Mouse (Mus musculus): ENCODE results near the gene Afg1l. TPM values are rescaled to one million over a fixed set of nuclear protein-coding genes. Genes with fewer than 3 reads are reported as not detected.

Gene Afg1l
- 1.5 and 1.7 TPM in 2 replicates for polyA plus RNA-seq (2012; rRNA removed)

GRCm38 (mm10) chr10:42478341-42478720, at the start of gene Afg1l:
Gene Afg1l, minus strand, starts transcription at chr10:42478565.
- Histone ChIP-seq H3K36me3 (ENCODE audit: control insufficient read depth, insufficient read depth, low read length) (no peaks in the 10 kb centered on the region), H3K4me3 (ENCODE audit: control insufficient read depth, low read depth, low read length) (peak within 1 kb of the TSS; percentile 87), H3K27ac (ENCODE audit: control insufficient read depth, insufficient read depth, low read depth, low read length) (peak within 1 kb of the TSS; percentile 89), H3K27me3 (ENCODE audit: control insufficient read depth, insufficient read depth, low read length) (no peaks in the 10 kb centered on the region), H3K4me1 (ENCODE audit: control insufficient read depth, insufficient read depth, low read length) (peaks cover 12% of the 10 kb centered on the region)
- TF ChIP-seq CTCF (IDR thresholded peaks at IDR 0.05; ENCODE audit: control insufficient read depth, insufficient read depth, insufficient replicate concordance, low read depth, low read length) (no peak), POLR2A (IDR thresholded peaks at IDR 0.05; ENCODE audit: control insufficient read depth, low read depth, low read length) (peak; percentile 67)

- Histone ChIP-seq H3K4me3 (ENCODE audit: control insufficient read depth, low read depth, low read length) (no peak overlapping the region), H3K36me3 (ENCODE audit: control insufficient read depth, insufficient read depth, low read length) (no peaks in the 10 kb centered on the region; the same call in 1 of the 2 replicates)
- TF ChIP-seq CTCF (IDR thresholded peaks at IDR 0.05; ENCODE audit: control insufficient read depth, insufficient read depth, insufficient replicate concordance, low read depth, low read length) (no peak), POLR2A (IDR thresholded peaks at IDR 0.05; ENCODE audit: control insufficient read depth, low read depth, low read length) (no peak)
Measured at GRCm38 (mm10) chr10:42525682-42526081, 47.3 kb upstream of the Afg1l start.

GRCm38 (mm10) chr10:42523556-42524162, 45.3 kb upstream of the Afg1l start:
- TF ChIP-seq CTCF (IDR thresholded peaks at IDR 0.05; ENCODE audit: control insufficient read depth, insufficient read depth, insufficient replicate concordance, low read depth, low read length), result no peak
- no peak for TF ChIP-seq POLR2A (IDR thresholded peaks at IDR 0.05; ENCODE audit: control insufficient read depth, low read depth, low read length)
- Histone ChIP-seq H3K4me3 (ENCODE audit: control insufficient read depth, low read depth, low read length) (no peak overlapping the region), H3K36me3 (ENCODE audit: control insufficient read depth, insufficient read depth, low read length) (no peaks in the 10 kb centered on the region; the same call in 1 of the 2 replicates), H3K27me3 (ENCODE audit: control insufficient read depth, insufficient read depth, low read length) (no peaks in the 10 kb centered on the region), H3K27ac (ENCODE audit: control insufficient read depth, insufficient read depth, low read depth, low read length) (no peak overlapping the region), H3K4me1 (ENCODE audit: control insufficient read depth, insufficient read depth, low read length) (no peaks in the 10 kb centered on the region)

More at GRCm38 (mm10) chr10:42525682-42526081, 47.3 kb upstream of the Afg1l start:
- Histone ChIP-seq H3K27me3 (ENCODE audit: control insufficient read depth, insufficient read depth, low read length) (no peaks in the 10 kb centered on the region), H3K27ac (ENCODE audit: control insufficient read depth, insufficient read depth, low read depth, low read length) (no peak overlapping the region), H3K4me1 (ENCODE audit: control insufficient read depth, insufficient read depth, low read length) (no peaks in the 10 kb centered on the region)

- Histone ChIP-seq H3K4me1 (ENCODE audit: control insufficient read depth, insufficient read depth, low read length) (no peaks in the 10 kb centered on the region), H3K36me3 (ENCODE audit: control insufficient read depth, insufficient read depth, low read length) (no peaks in the 10 kb centered on the region; the same call in 1 of the 2 replicates), H3K27ac (ENCODE audit: control insufficient read depth, insufficient read depth, low read depth, low read length) (no peak overlapping the region), H3K27me3 (ENCODE audit: control insufficient read depth, insufficient read depth, low read length) (no peaks in the 10 kb centered on the region), H3K4me3 (ENCODE audit: control insufficient read depth, low read depth, low read length) (no peak overlapping the region)
- TF ChIP-seq POLR2A (IDR thresholded peaks at IDR 0.05; ENCODE audit: control insufficient read depth, low read depth, low read length) (no peak), CTCF (IDR thresholded peaks at IDR 0.05; ENCODE audit: control insufficient read depth, insufficient read depth, insufficient replicate concordance, low read depth, low read length) (no peak)
Measured at GRCm38 (mm10) chr10:42522912-42523311, 44.5 kb upstream of the Afg1l start.

GRCm38 (mm10) chr10:42521315-42521981, 43.1 kb upstream of the Afg1l start:
- Histone ChIP-seq H3K27me3 (ENCODE audit: control insufficient read depth, insufficient read depth, low read length) (no peaks in the 10 kb centered on the region), H3K27ac (ENCODE audit: control insufficient read depth, insufficient read depth, low read depth, low read length) (no peak overlapping the region), H3K4me1 (ENCODE audit: control insufficient read depth, insufficient read depth, low read length) (no peaks in the 10 kb centered on the region), H3K36me3 (ENCODE audit: control insufficient read depth, insufficient read depth, low read length) (no peaks in the 10 kb centered on the region; the same call in 1 of the 2 replicates), H3K4me3 (ENCODE audit: control insufficient read depth, low read depth, low read length) (no peak overlapping the region)
- TF ChIP-seq CTCF (IDR thresholded peaks at IDR 0.05; ENCODE audit: control insufficient read depth, insufficient read depth, insufficient replicate concordance, low read depth, low read length) (no peak), POLR2A (IDR thresholded peaks at IDR 0.05; ENCODE audit: control insufficient read depth, low read depth, low read length) (no peak)

- H3K4me1 ChIP-seq (ENCODE audit: control insufficient read depth, insufficient read depth, low read length), result no peaks in the 10 kb centered on the region
- TF ChIP-seq CTCF (IDR thresholded peaks at IDR 0.05; ENCODE audit: control insufficient read depth, insufficient read depth, insufficient replicate concordance, low read depth, low read length) (no peak), POLR2A (IDR thresholded peaks at IDR 0.05; ENCODE audit: control insufficient read depth, low read depth, low read length) (no peak)
- H3K27me3 ChIP-seq (ENCODE audit: control insufficient read depth, insufficient read depth, low read length), result no peaks in the 10 kb centered on the region
- no peak overlapping the region for H3K4me3 ChIP-seq (ENCODE audit: control insufficient read depth, low read depth, low read length)
- H3K36me3 ChIP-seq (ENCODE audit: control insufficient read depth, insufficient read depth, low read length), result no peaks in the 10 kb centered on the region
- H3K27ac ChIP-seq (ENCODE audit: control insufficient read depth, insufficient read depth, low read depth, low read length), result no peak overlapping the region
Measured at GRCm38 (mm10) chr10:42518363-42518762, 40.0 kb upstream of the Afg1l start.

GRCm38 (mm10) chr10:42514125-42514524, 35.8 kb upstream of the Afg1l start:
- Histone ChIP-seq H3K4me1 (ENCODE audit: control insufficient read depth, insufficient read depth, low read length) (no peaks in the 10 kb centered on the region), H3K27me3 (ENCODE audit: control insufficient read depth, insufficient read depth, low read length) (no peaks in the 10 kb centered on the region), H3K36me3 (ENCODE audit: control insufficient read depth, insufficient read depth, low read length) (no peaks in the 10 kb centered on the region), H3K4me3 (ENCODE audit: control insufficient read depth, low read depth, low read length) (no peak overlapping the region), H3K27ac (ENCODE audit: control insufficient read depth, insufficient read depth, low read depth, low read length) (no peak overlapping the region)
- TF ChIP-seq CTCF (IDR thresholded peaks at IDR 0.05; ENCODE audit: control insufficient read depth, insufficient read depth, insufficient replicate concordance, low read depth, low read length), result no peak
- no peak for TF ChIP-seq POLR2A (IDR thresholded peaks at IDR 0.05; ENCODE audit: control insufficient read depth, low read depth, low read length)

Measured in testis, adult 2 months (tissue).